10 mouse cellular contexts compared by ENCODE assay signal in genomic region chr15:27779827-27780226, GRCm38 (mm10).
DNase-seq lines count a peak whose midpoint lies in the region; ATAC-seq and TF ChIP-seq lines count a peak whose summit lies in the region.
"Had no signal": no experiment of that assay in that cellular context is flagged by ENCODE, and none has a peak within 500 bp of the region (broad histone marks: within the 10 kb centered on the region; RNA-seq: fewer than 3 reads in every experiment).

No protein-coding gene starts in this region.

- H3K9me3 ChIP-seq in kidney, postnatal 0 days (replicated peaks; ENCODE audit: low read length), result no peaks in the 10 kb centered on the region
- H3K9me3 ChIP-seq in embryonic facial prominence, embryonic 12.5 days, result no peaks in the 10 kb centered on the region
- no peaks in the 10 kb centered on the region for H3K9me3 ChIP-seq in hindbrain, embryonic 16.5 days (ENCODE audit: control insufficient read depth, low read length)
- no peaks in the 10 kb centered on the region for H3K9me3 ChIP-seq in neural tube, embryonic 13.5 days

- DNase-seq in kidney, postnatal 0 days (ENCODE audit: low spot score), result no peak
- DNase-seq in kidney, adult 9 months, result no peak
- no peak for DNase-seq in T-cell, adult 2 months (ENCODE audit: low spot score)
- no peak for DNase-seq in spleen, postnatal 36 days (ENCODE audit: low spot score in 2 of 2)
- no peak for DNase-seq in spleen, adult 18-20 months

- TF ChIP-seq CTCF in kidney, postnatal 0 days (IDR thresholded peaks at IDR 0.05; ENCODE audit: low read depth), result no peak

- 23% methylated on average over 10 of the region's 10 CpGs for WGBS in kidney, postnatal 0 days
- 11% methylated on average over 10 of the region's 10 CpGs for WGBS in embryonic facial prominence, embryonic 12.5 days
- WGBS in hindbrain, embryonic 16.5 days, result 15% methylated on average over 10 of the region's 10 CpGs
- WGBS in neural tube, embryonic 13.5 days, result 9% methylated on average over 10 of the region's 10 CpGs

- no peak overlapping the region for H3K4me2 ChIP-seq in kidney, postnatal 0 days (ENCODE audit: low read length)
- H3K4me2 ChIP-seq in embryonic facial prominence, embryonic 12.5 days (replicated peaks), result peak overlapping the region; percentile 30
- no peak overlapping the region for H3K4me2 ChIP-seq in hindbrain, embryonic 16.5 days (ENCODE audit: low read length)
- 0 out of 2 replicates have a peak overlapping the region, but pooled peaks have one; percentile 21 for H3K4me2 ChIP-seq in neural tube, embryonic 13.5 days

- H3K9ac ChIP-seq in kidney, postnatal 0 days (ENCODE audit: low read depth, low read length), result no peak overlapping the region
- no peak overlapping the region for H3K9ac ChIP-seq in embryonic facial prominence, embryonic 12.5 days
- peak overlapping the region; percentile 36; the same call in 1 of the 2 replicates for H3K9ac ChIP-seq in hindbrain, embryonic 16.5 days (ENCODE audit: low read depth, low read length)
- H3K9ac ChIP-seq in neural tube, embryonic 13.5 days, result peak overlapping the region; percentile 58; the same call in 1 of the 2 replicates

- H3K4me1 ChIP-seq in kidney, postnatal 0 days (replicated peaks; ENCODE audit: insufficient read depth, low read length), result peaks cover 70% of the 10 kb centered on the region
- peaks cover 97% of the 10 kb centered on the region for H3K4me1 ChIP-seq in embryonic facial prominence, embryonic 12.5 days
- peaks cover 79% of the 10 kb centered on the region for H3K4me1 ChIP-seq in hindbrain, embryonic 16.5 days (ENCODE audit: control insufficient read depth, insufficient read depth, low read depth, low read length)
- H3K4me1 ChIP-seq in neural tube, embryonic 13.5 days (replicated peaks), result peaks cover 94% of the 10 kb centered on the region

- no peak overlapping the region for H3K4me3 ChIP-seq in kidney, postnatal 0 days (replicated peaks; ENCODE audit: low read depth, low read length)
- no peak overlapping the region for H3K4me3 ChIP-seq in embryonic facial prominence, embryonic 12.5 days
- H3K4me3 ChIP-seq in hindbrain, embryonic 16.5 days (ENCODE audit: low read length), result no peak overlapping the region
- H3K4me3 ChIP-seq in neural tube, embryonic 13.5 days, result no peak overlapping the region

- H3K27me3 ChIP-seq in kidney, postnatal 0 days (ENCODE audit: insufficient read depth, low read length), result no peaks in the 10 kb centered on the region
- no peaks in the 10 kb centered on the region for H3K27me3 ChIP-seq in embryonic facial prominence, embryonic 12.5 days
- no peaks in the 10 kb centered on the region for H3K27me3 ChIP-seq in hindbrain, embryonic 16.5 days (replicated peaks; ENCODE audit: control insufficient read depth, insufficient read depth, low read length)
- no peaks in the 10 kb centered on the region for H3K27me3 ChIP-seq in neural tube, embryonic 13.5 days

- H3K27ac ChIP-seq in kidney, postnatal 0 days, result 0 out of 2 replicates have a peak overlapping the region, but pooled peaks have one; percentile 37
- H3K27ac ChIP-seq in embryonic facial prominence, embryonic 12.5 days, result peak overlapping the region; percentile 98
- peak overlapping the region; percentile 63 for H3K27ac ChIP-seq in hindbrain, embryonic 16.5 days (ENCODE audit: low read depth, low read length)
- peak overlapping the region; percentile 95 for H3K27ac ChIP-seq in neural tube, embryonic 13.5 days (replicated peaks)
- H3K27ac ChIP-seq: macrophage had no signal

- ATAC-seq in kidney, postnatal 0 days (replicated peaks; ENCODE audit: low FRiP score, low read depth), result no peak
- ATAC-seq in embryonic facial prominence, embryonic 12.5 days (ENCODE audit: insufficient number of reproducible peaks, insufficient read depth, low FRiP score, low TSS enrichment), result peak; percentile 79
- peak; percentile 45; the same call in 1 of the 2 replicates for ATAC-seq in hindbrain, embryonic 16.5 days
- ATAC-seq in neural tube, embryonic 13.5 days (ENCODE audit: low read depth), result no peak

- H3K36me3 ChIP-seq in kidney, postnatal 0 days (ENCODE audit: insufficient read depth, low read length), result 0 out of 2 replicates have a peak, but pooled peaks cover 3% of the 10 kb centered on the region
- 0 out of 2 replicates have a peak, but pooled peaks cover 3% of the 10 kb centered on the region for H3K36me3 ChIP-seq in embryonic facial prominence, embryonic 12.5 days
- no peaks in the 10 kb centered on the region for H3K36me3 ChIP-seq in hindbrain, embryonic 16.5 days (ENCODE audit: control insufficient read depth, insufficient read depth, low read length)
- H3K36me3 ChIP-seq in neural tube, embryonic 13.5 days, result no peaks in the 10 kb centered on the region
- H3K36me3 ChIP-seq: G1E had no signal

Comparison
In these comparisons a context has a peak if more than half of its experiments do, and no peak if none do; other contexts are left out.
1. ATAC-seq: peak in embryonic facial prominence, embryonic 12.5 days (single experiment) and hindbrain, embryonic 16.5 days (single experiment); none in kidney, postnatal 0 days (single experiment) and neural tube, embryonic 13.5 days (single experiment).
2. H3K27ac ChIP-seq: peak in every context shown above with its lines; median percentile 98 in embryonic facial prominence, embryonic 12.5 days; 95 in neural tube, embryonic 13.5 days; 63 in hindbrain, embryonic 16.5 days; 37 in kidney, postnatal 0 days.
3. H3K4me2 ChIP-seq: peak in embryonic facial prominence, embryonic 12.5 days (single experiment) and neural tube, embryonic 13.5 days (single experiment); none in kidney, postnatal 0 days (single experiment) and hindbrain, embryonic 16.5 days (single experiment).
4. H3K9ac ChIP-seq: peak in hindbrain, embryonic 16.5 days (single experiment) and neural tube, embryonic 13.5 days (single experiment); none in kidney, postnatal 0 days (single experiment) and embryonic facial prominence, embryonic 12.5 days (single experiment).